Mouse (Mus musculus) hindbrain, embryonic 11.5 days (tissue): Measurements from ENCODE around the gene Paxx. TPM values are rescaled to one million over a fixed set of nuclear protein-coding genes. Genes with fewer than 3 reads are reported as not detected.
A peak's percentile ranks its signal among the peaks of the same experiment; 100 is the strongest.

Experiments used
- ATAC-seq: fragments of 200-750 bp; cut with Nextera tagmentation; 2 replicates; pipeline ENCODE4 v1.8.0; 2017; ENCODE audit warnings: mild to moderate bottlenecking, moderate TSS enrichment, moderate library complexity; ENCODE audit not compliant: low FRiP score
- DNase-seq: peaks from one replicate; pipeline ENCODE4 v3.0.0-alpha.2; 2015; ENCODE audit warnings: low spot score
- H3K27ac ChIP-seq: fragments of 300-500 bp; sonication (generic); 2 replicates; pipeline ENCODE4 v1.5.1; 2014; ENCODE audit warnings: mild to moderate bottlenecking, low read depth, low read length
- H3K27me3 ChIP-seq: fragments of 300-500 bp; sonication (generic); 2 replicates; pipeline ENCODE4 v1.6.1; 2014; ENCODE audit warnings: mild to moderate bottlenecking, low read length, moderate library complexity, mixed read lengths; ENCODE audit not compliant: control insufficient read depth, insufficient read depth
- H3K36me3 ChIP-seq: fragments of 300-500 bp; sonication (generic); 2 replicates; pipeline ENCODE4 v1.6.1; 2014; ENCODE audit warnings: mild to moderate bottlenecking, low read length, moderate library complexity, mixed read lengths; ENCODE audit not compliant: control insufficient read depth, insufficient read depth
- H3K4me1 ChIP-seq: fragments of 300-500 bp; sonication (generic); replicated peaks from 2 replicates; pipeline ENCODE4 v1.6.1; 2014; ENCODE audit warnings: low read length, mixed read lengths; ENCODE audit not compliant: control insufficient read depth, insufficient read depth
- H3K4me2 ChIP-seq: fragments of 300-500 bp; sonication (generic); replicated peaks from 2 replicates; pipeline ENCODE4 v1.6.1; 2014; ENCODE audit warnings: mild to moderate bottlenecking, low read depth, low read length
- H3K4me3 ChIP-seq: fragments of 300-500 bp; sonication (generic); 2 replicates; pipeline ENCODE4 v1.5.1; 2014; ENCODE audit warnings: low read depth, low read length
- H3K9ac ChIP-seq: fragments of 300-500 bp; sonication (generic); 2 replicates; pipeline ENCODE4 v1.6.1; 2014; ENCODE audit warnings: low read depth, low read length
- H3K9me3 ChIP-seq: fragments of 300-500 bp; sonication (generic); 2 replicates; pipeline ENCODE4 v1.6.1; 2016; ENCODE audit warnings: low read length; ENCODE audit not compliant: control insufficient read depth
- WGBS: fragments of 180-500 bp; shearing (Covaris S2); extraction: QIAGEN DNeasy Blood & Tissue Kit; methylation state at CpG from one replicate; pipeline ENCODE4 v1.1.7; 2014; 5-methylcytosine and 5-hydroxymethylcytosine counted together
- polyA plus RNA-seq: library from polyadenylated mRNA; unstranded; fragments of >200 nt; fragmentation: Nextera tagmentation; extraction: Ambion mirVana; gene quantifications from 2 replicates; pipeline ENCODE4 v1.2.1, GENCODE M21; 2014

Paxx gene
- 27.6 and 28.0 TPM in 2 replicates for polyA plus RNA-seq

DNA sequence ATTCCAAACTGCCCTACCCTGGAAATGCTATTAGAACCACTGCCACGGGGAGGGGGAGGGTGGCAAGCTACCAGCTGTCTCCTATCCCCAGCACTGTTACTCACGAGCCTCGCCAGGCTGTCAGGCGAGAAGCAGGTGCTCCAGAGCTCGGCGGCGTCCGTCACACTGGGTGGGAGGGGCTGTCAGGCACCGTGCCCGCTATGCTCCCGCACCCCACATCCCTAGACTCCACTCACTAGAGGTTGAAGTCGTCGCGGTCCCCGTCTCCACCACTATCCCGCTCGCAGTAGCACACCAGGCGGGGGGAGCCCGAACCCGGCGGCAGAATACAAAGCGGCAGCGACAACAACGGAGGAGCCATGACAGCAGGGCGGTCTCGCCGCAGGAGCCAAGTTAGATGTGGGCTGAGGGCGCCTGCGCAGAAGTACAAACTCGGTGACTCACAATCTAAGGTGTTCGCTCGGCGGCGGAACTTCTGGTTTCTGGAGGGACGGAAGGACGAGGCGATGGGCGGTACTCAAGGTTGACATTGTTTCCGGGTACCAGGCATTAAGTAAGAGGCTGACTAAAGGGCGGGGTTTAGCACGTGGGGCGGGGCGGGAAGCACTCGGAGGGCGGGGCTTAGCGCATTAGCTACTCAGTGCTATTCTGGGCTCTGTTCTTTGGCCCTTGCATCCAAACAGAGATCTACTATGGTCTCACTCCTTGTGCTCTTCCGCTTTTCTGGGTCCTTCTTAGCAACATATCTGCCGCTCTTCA lies at the start of gene Paxx:
Gene Paxx (minus strand): TSS at position 544 of the 759 bp plus-strand sequence.
- Histone ChIP-seq H3K4me2 (peak within 1 kb of the TSS; percentile 52), H3K27me3 (no peaks in the 10 kb centered on the region), H3K9ac (peak within 1 kb of the TSS; percentile 83), H3K4me1 (peaks cover 4% of the 10 kb centered on the region; the same call in 1 of the 2 replicates), H3K27ac (peak within 1 kb of the TSS; percentile 84), H3K9me3 (no peaks in the 10 kb centered on the region), H3K4me3 (peak within 1 kb of the TSS; percentile 66), H3K36me3 (no peaks in the 10 kb centered on the region)
- DNase-seq (peak; percentile 88), ATAC-seq (peak; percentile 94)
- under 1% methylated on average over 48 of the region's 48 CpGs for WGBS

DNA sequence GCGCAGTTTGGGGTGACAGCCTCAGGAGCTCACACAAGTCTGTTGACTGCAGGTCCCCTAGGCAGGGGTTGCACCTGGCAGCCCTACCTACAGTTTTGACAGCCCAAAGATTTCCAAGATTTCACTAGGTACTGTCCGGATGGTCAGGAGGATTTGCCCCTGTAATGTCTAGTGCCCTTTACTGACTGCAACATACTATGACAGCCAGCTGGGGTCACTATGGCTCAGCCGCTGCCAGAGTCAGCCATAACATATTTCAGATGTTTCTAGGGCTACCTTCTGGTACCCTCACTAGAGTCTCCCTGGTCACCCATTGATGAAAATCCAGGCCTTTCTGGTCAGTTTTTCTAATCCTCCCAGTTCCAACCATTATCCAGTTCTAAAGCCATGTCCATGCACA lies 49.0 kb upstream of the Paxx start:
- DNase-seq (no peak), ATAC-seq (no peak)
- Histone ChIP-seq H3K4me3 (no peak overlapping the region), H3K9ac (no peak overlapping the region), H3K4me2 (no peak overlapping the region), H3K27ac (no peak overlapping the region), H3K4me1 (no peaks in the 10 kb centered on the region), H3K36me3 (no peaks in the 10 kb centered on the region), H3K9me3 (no peaks in the 10 kb centered on the region), H3K27me3 (no peaks in the 10 kb centered on the region)
- 68% methylated on average over 3 of the region's 3 CpGs for WGBS

DNA sequence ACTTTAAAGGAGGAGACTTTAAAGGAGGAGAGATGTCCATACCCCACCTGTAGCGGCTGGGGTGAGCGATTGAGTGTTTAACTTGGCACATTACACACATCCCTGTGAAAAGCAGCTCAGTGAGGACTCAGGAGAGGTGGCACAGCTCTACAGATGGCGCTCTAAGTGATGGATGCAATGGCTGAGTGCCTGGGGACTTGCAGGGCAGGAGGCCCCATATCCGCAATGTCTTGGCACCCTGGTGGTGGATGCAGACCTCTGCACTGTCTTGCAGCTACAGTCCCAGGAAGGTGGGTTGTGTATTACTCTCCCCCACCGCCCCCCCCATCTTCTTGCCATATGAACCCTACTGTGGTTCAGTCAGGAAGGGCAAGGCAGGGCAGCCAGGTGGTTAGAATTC lies 46.1 kb upstream of the Paxx start:
- Histone ChIP-seq H3K4me1 (no peaks in the 10 kb centered on the region), H3K4me2 (no peak overlapping the region), H3K9ac (no peak overlapping the region), H3K4me3 (no peak overlapping the region), H3K27ac (no peak overlapping the region), H3K36me3 (no peaks in the 10 kb centered on the region), H3K9me3 (no peaks in the 10 kb centered on the region), H3K27me3 (no peaks in the 10 kb centered on the region)
- ATAC-seq (no peak), DNase-seq (peak; percentile 17)
- 33% methylated on average over 5 of the region's 5 CpGs for WGBS

DNA sequence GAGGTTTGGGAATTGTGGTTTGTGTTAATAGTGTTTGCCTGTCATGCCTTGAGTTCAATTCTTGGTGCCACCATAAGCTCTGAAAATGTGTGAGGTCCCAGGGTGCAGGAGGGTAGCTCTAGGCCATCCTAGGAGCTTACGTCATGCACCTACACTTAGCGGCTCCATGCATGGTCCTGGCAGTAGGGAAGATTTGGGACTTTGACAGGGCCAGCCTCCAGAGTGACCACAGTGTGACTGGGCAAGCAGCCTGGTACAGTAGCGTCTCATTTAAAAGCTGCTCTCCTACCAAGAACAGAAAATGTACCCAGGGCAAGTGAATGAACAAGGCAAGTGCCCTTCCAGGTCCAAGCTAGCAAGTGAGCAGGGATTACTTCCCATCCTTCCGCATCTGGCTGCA lies 45.0 kb upstream of the Paxx start:
- Histone ChIP-seq H3K9ac (no peak overlapping the region), H3K4me3 (no peak overlapping the region), H3K36me3 (no peaks in the 10 kb centered on the region), H3K9me3 (no peaks in the 10 kb centered on the region), H3K27me3 (no peaks in the 10 kb centered on the region), H3K4me1 (peaks cover 4% of the 10 kb centered on the region; the same call in 1 of the 2 replicates), H3K4me2 (no peak overlapping the region), H3K27ac (no peak overlapping the region)
- ATAC-seq (no peak), DNase-seq (no peak)
- 92% methylated on average over 4 of the region's 4 CpGs for WGBS

DNA sequence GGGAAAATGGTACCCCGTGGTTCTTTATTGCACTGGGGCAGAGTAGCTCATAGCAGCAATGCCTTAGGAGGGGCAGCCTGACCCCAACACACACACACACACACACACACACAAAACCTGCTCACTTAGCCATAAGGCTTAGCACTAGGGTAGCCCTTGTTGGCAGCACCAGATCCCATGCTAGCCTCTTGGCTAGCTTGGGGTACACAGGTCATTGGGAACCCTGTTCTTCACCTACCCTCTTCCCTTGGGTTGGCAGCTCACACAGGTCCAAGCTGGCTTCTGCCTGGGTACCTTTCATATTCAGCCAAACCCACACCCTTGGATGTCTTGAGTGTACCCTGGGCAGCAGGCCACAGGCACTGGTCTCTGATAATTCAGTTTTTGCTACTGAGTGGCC lies 44.1 kb upstream of the Paxx start:
- no peak overlapping the region for H3K9ac ChIP-seq
- DNase-seq (no peak), ATAC-seq (no peak)
- WGBS: 94% methylated on average over 1 of the region's 1 CpGs
- H3K4me2 ChIP-seq: no peak overlapping the region
- no peaks in the 10 kb centered on the region for H3K27me3 ChIP-seq
- peaks cover 4% of the 10 kb centered on the region; the same call in 1 of the 2 replicates for H3K4me1 ChIP-seq
- H3K36me3 ChIP-seq: no peaks in the 10 kb centered on the region
- no peak overlapping the region for H3K27ac ChIP-seq
- no peak overlapping the region for H3K4me3 ChIP-seq
- H3K9me3 ChIP-seq: no peaks in the 10 kb centered on the region

DNA sequence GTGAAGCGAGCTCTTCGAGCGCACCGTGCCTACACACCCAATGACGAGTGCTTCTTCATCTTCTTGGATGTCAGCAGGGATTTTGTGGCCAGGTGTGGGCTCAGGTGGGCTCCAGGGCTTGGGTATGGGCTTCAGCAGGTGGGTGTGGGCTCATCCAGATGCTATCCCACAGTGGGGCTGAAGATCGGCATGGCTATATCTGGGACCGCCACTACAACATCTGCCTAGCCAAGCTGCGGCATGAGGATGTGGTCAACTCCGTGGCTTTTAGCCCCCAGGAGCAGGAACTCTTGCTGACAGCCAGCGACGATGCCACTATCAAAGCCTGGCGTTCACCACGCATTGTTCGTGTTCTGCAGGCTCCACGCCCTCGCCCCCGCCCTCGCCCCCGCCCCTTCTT lies 43.6 kb upstream of the Paxx start:
- Histone ChIP-seq H3K4me2 (no peak overlapping the region), H3K9me3 (no peaks in the 10 kb centered on the region), H3K9ac (no peak overlapping the region), H3K27ac (no peak overlapping the region), H3K27me3 (no peaks in the 10 kb centered on the region), H3K36me3 (no peaks in the 10 kb centered on the region), H3K4me3 (no peak overlapping the region), H3K4me1 (peaks cover 4% of the 10 kb centered on the region; the same call in 1 of the 2 replicates)
- DNase-seq (no peak), ATAC-seq (no peak)
- WGBS: 93% methylated on average over 19 of the region's 19 CpGs

DNA sequence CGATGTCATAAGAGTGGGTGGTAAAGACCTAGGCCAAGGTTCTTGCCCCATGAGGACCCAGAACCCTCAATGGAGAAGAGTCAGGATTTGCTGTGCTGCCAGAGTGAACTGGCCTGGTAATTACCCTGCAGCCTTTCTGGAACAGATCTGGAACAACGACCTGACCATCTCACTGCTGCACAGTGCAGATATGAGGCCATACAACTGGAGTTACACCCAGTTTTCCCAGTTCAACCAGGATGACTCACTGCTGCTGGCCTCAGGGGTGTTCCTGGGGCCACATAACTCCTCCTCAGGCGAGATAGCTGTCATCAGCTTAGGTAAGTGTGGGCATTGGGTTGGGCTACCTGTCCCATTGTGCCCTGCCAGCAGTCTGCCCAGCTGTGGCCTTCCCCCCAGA lies 41.8 kb upstream of the Paxx start:
- 85% methylated on average over 3 of the region's 3 CpGs for WGBS
- no peaks in the 10 kb centered on the region for H3K9me3 ChIP-seq
- H3K9ac ChIP-seq: no peak overlapping the region
- DNase-seq: no peak
- H3K27me3 ChIP-seq: no peaks in the 10 kb centered on the region
- peaks cover 4% of the 10 kb centered on the region; the same call in 1 of the 2 replicates for H3K4me1 ChIP-seq
- no peaks in the 10 kb centered on the region for H3K36me3 ChIP-seq
- ATAC-seq: no peak
- no peak overlapping the region for H3K4me3 ChIP-seq
- no peak overlapping the region for H3K27ac ChIP-seq
- H3K4me2 ChIP-seq: no peak overlapping the region

DNA sequence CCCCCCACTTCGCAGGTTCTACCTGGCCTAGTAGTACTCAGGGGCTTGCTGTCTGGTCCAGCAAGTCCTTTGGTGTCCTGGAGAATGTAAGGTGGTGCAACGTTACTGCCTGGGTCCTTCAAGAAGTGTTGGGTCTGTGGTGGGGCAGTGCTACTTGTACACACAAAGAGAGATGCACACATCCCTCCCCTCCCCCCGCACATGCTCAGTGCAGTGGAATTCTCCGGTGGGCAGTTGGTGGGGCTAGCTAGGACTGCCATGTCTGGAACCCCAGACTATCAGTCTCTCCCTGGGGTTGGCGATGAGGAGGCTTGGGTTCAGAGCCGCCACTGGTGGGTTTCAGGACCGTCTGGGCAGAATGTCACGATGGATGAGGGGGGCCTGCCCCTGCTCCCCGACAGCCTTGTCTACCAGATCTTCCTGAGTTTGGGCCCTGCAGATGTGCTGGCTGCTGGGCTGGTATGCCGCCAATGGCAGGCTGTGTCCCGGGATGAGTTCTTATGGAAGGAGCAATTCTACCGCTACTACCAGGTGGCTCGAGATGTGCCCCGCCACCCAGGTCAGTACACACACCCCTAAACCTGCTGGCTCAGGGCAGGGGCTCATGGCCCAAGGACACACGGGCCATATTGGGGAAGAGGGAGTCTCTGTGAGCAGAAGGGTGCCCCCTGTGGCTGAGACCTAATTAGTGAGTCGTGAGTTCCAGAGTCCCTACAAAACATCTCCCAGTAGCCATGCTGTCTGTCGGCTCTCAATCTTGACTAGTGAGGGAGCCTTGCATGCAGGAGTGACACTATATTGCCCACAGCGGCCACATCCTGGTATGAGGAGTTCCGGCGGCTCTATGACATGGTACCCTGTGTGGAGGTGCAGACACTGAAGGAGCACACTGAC lies 40.9 kb upstream of the Paxx start, which contains the start of gene C8g:
Gene C8g (minus strand): TSS at position 127 of the 894 bp plus-strand sequence.
- H3K27me3 ChIP-seq: no peaks in the 10 kb centered on the region
- H3K4me1 ChIP-seq: peaks cover 4% of the 10 kb centered on the region; the same call in 1 of the 2 replicates
- 78% methylated on average over 20 of the region's 20 CpGs for WGBS
- ATAC-seq (no peak), DNase-seq (peak; percentile 23)
- H3K9me3 ChIP-seq: no peaks in the 10 kb centered on the region
- H3K27ac ChIP-seq: 0 out of 2 replicates have a peak within 1 kb of the TSS, but pooled peaks have one; percentile 19
- H3K36me3 ChIP-seq: no peaks in the 10 kb centered on the region
- H3K9ac ChIP-seq: peak within 1 kb of the TSS; percentile 96
- H3K4me2 ChIP-seq: peak within 1 kb of the TSS; percentile 83
- peak within 1 kb of the TSS; percentile 86 for H3K4me3 ChIP-seq
